Mouse (Mus musculus) MEL (cell line): ENCODE measurements around the gene Atrnl1.

Experiments used
- BHLHE40 ChIP-seq: IDR thresholded peaks from 2 replicates; pipeline ENCODE4 v1.6.1; 2012; ENCODE audit warnings: low read depth, mild to moderate bottlenecking, inconsistent platforms, low read length, improper control_type of control experiment, borderline replicate concordance
- CTCF ChIP-seq, 3 experiments: IDR thresholded peaks in 2 of 3; conservative IDR thresholded peaks in 1 of 3; 2 replicates each; pipeline ENCODE4 v1.5.1; 2011 to 2012; ENCODE audit warnings: low read length in 3 of 3, low read depth in 2 of 3, mild to moderate bottlenecking in 2 of 3, improper control_type of control experiment in 1 of 3, inconsistent platforms in 1 of 3, mixed read lengths in 1 of 3, moderate library complexity in 1 of 3; ENCODE audit not compliant: control insufficient read depth in 1 of 3, insufficient read depth in 1 of 3, poor library complexity in 1 of 3, severe bottlenecking in 1 of 3
- E2F4 ChIP-seq: IDR thresholded peaks from 2 replicates; pipeline ENCODE4 v1.6.1; 2011; ENCODE audit warnings: low read depth, low read length, improper control_type of control experiment, borderline replicate concordance
- HCFC1 ChIP-seq: IDR thresholded peaks from 2 replicates; pipeline ENCODE4 v1.6.1; 2012; ENCODE audit warnings: low read depth, mild to moderate bottlenecking, inconsistent platforms, low read length, improper control_type of control experiment, moderate library complexity
- POLR2A ChIP-seq, 2 experiments: IDR thresholded peaks; 2 replicates each; pipeline ENCODE4 v1.6.1; 2011 to 2012; ENCODE audit warnings: low read length in 2 of 2, mild to moderate bottlenecking in 2 of 2, control low read depth in 1 of 2, improper control_type of control experiment in 1 of 2, low read depth in 1 of 2, moderate library complexity in 1 of 2; ENCODE audit not compliant: control insufficient read depth in 1 of 2, insufficient read depth in 1 of 2, poor library complexity in 1 of 2
- RCOR1 ChIP-seq: IDR thresholded peaks from 2 replicates; pipeline ENCODE4 v1.6.1; 2012; ENCODE audit warnings: low read depth, mild to moderate bottlenecking, inconsistent platforms, low read length, improper control_type of control experiment
- UBTF ChIP-seq: IDR thresholded peaks from 2 replicates; pipeline ENCODE4 v1.6.1; 2012; ENCODE audit warnings: low read depth, mild to moderate bottlenecking, inconsistent platforms, low read length, improper control_type of control experiment, moderate library complexity, borderline replicate concordance; ENCODE audit not compliant: insufficient read depth
- ZC3H11A ChIP-seq: IDR thresholded peaks from 2 replicates; pipeline ENCODE4 v1.6.1; 2012; ENCODE audit warnings: low read depth, mild to moderate bottlenecking, inconsistent platforms, low read length, improper control_type of control experiment

GRCm38 (mm10) chr19:58104544-58104943 lies 493.7 kb downstream of the Atrnl1 start:
- TF ChIP-seq CTCF (IDR thresholded peaks at IDR 0.05 in 2 of 3, conservative IDR thresholded peaks at IDR 0.05 in 1 of 3; ENCODE audit: control insufficient read depth in 1 of 3, insufficient read depth in 1 of 3, low read depth in 2 of 3, low read length in 3 of 3, poor library complexity in 1 of 3, severe bottlenecking in 1 of 3) (no peak), POLR2A (IDR thresholded peaks at IDR 0.05; ENCODE audit: control insufficient read depth in 1 of 2, insufficient read depth in 1 of 2, low read depth in 1 of 2, low read length in 2 of 2, poor library complexity in 1 of 2) (no peak), RCOR1 (no peak), BHLHE40 (no peak), UBTF (no peak), HCFC1 (no peak), ZC3H11A (no peak), E2F4 (no peak)
